Mouse (Mus musculus) kidney, embryonic 15.5 days (tissue): ENCODE results near the gene Pkn1. TPM values are rescaled to one million over a fixed set of nuclear protein-coding genes. Genes with fewer than 3 reads are reported as not detected.

ENCODE experiments used
- ATAC-seq: fragments of 200-750 bp; cut with Nextera tagmentation; replicated peaks from 2 replicates; pipeline ENCODE4 v1.8.0; 2017; ENCODE audit warnings: moderate TSS enrichment; ENCODE audit not compliant: low FRiP score
- H3K27ac ChIP-seq: fragments of 300-500 bp; sonication (generic); 2 replicates; pipeline ENCODE4 v1.5.1; 2015; ENCODE audit warnings: mild to moderate bottlenecking, inconsistent platforms
- H3K27me3 ChIP-seq: fragments of 300-500 bp; sonication (generic); 2 replicates; pipeline ENCODE4 v1.6.1; 2015; ENCODE audit warnings: inconsistent platforms
- H3K36me3 ChIP-seq: fragments of 300-500 bp; sonication (generic); 2 replicates; pipeline ENCODE4 v1.6.1; 2015; ENCODE audit warnings: inconsistent platforms
- H3K4me1 ChIP-seq: fragments of 300-500 bp; sonication (generic); 2 replicates; pipeline ENCODE4 v1.6.1; 2015; ENCODE audit warnings: inconsistent platforms
- H3K4me2 ChIP-seq: fragments of 300-500 bp; sonication (generic); 2 replicates; pipeline ENCODE4 v1.6.1; 2015; ENCODE audit warnings: moderate library complexity, mild to moderate bottlenecking, inconsistent platforms
- H3K4me3 ChIP-seq: fragments of 300-500 bp; sonication (generic); replicated peaks from 2 replicates; pipeline ENCODE4 v1.5.1; 2015; ENCODE audit warnings: mild to moderate bottlenecking, inconsistent platforms
- H3K9ac ChIP-seq: fragments of 300-500 bp; sonication (generic); 2 replicates; pipeline ENCODE4 v1.6.1; 2015; ENCODE audit warnings: mild to moderate bottlenecking, inconsistent platforms
- H3K9me3 ChIP-seq: fragments of 300-500 bp; sonication (generic); replicated peaks from 2 replicates; pipeline ENCODE4 v1.6.1; 2016; ENCODE audit warnings: inconsistent platforms
- WGBS: fragments of 180-500 bp; shearing (Covaris S2); methylation state at CpG from one replicate; pipeline ENCODE4 v1.1.7; 2015; ENCODE audit warnings: mixed read lengths; 5-methylcytosine and 5-hydroxymethylcytosine counted together
- polyA plus RNA-seq: library from polyadenylated mRNA; unstranded; fragments of >200 nt; fragmentation: Nextera tagmentation; extraction: Ambion mirVana; gene quantifications from 2 replicates; pipeline ENCODE4 v1.2.1, GENCODE M21; 2015

Gene Pkn1
- polyA plus RNA-seq, 1 experiment from 2014 or later: 34.6 TPM

DNA sequence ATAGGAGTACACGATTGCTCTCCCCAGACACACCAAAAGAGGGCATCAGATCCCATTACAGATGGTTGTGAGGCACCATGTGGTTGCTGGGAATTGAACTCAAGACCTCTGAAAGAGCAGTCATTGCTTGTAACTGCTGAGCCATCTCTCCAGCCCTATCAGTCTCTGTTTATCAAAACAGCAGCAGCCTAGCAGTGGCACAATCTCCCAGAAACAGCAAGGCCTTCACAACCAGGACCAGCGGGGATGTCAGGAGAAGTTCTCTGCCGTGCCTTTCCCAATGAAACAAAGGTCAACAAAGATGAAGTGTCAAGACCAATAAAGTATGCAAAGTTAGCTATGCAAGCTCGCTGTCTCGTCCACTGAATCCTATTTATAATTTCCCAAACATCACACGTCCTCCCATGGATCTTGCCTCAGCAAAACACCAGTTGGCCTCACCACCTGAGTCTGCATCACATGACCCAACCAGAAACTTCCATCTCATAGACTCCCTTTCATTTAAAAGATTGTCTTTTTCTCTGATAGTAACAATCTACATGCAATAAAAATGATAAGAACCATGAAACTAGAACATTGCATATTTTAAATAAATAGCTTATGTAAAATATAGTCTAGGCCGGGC is 66.8 kb downstream of the Pkn1 start:
- 0 out of 2 replicates have a peak, but pooled peaks cover 3% of the 10 kb centered on the region for H3K27me3 ChIP-seq
- H3K4me2 ChIP-seq: no peak overlapping the region
- no peaks in the 10 kb centered on the region for H3K4me1 ChIP-seq
- no peak for ATAC-seq
- H3K36me3 ChIP-seq: no peaks in the 10 kb centered on the region
- no peaks in the 10 kb centered on the region; the same call in 1 of the 2 replicates for H3K9me3 ChIP-seq
- 84% methylated on average over 7 of the region's 7 CpGs for WGBS
- no peak overlapping the region for H3K27ac ChIP-seq
- no peak overlapping the region for H3K4me3 ChIP-seq
- H3K9ac ChIP-seq: no peak overlapping the region

DNA sequence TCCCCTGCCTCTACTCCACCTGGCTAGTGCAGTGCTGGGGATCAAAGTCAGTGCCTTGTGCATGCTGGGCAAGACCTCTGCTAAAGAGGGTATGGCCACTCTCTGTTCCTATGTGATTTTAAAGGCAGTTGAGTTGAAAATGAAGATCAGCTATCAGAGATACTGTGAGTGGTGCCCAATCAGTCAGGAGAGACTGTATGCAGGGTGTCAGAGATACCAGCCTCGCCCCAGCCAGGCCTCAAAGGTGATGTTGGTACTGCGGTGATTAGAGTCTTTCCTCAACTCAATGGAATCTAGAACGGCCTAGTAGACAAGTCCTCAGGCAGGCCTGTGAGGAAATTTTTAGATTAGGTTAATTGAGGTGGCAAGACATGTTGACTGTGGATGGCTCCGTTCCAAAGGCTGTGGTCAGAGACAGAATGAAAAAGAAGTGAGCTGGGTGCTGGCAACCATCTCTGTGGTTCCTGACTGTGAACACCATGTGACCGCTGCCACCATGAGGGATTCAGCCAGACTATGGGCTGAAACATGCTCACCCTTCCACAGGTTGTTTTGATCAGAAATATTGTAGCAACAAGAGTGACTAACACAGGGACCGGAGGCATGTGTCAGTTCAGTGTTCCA is 73.2 kb downstream of the Pkn1 start:
- Histone ChIP-seq H3K4me1 (peaks cover 7% of the 10 kb centered on the region), H3K4me3 (no peak overlapping the region), H3K36me3 (no peaks in the 10 kb centered on the region), H3K9me3 (no peaks in the 10 kb centered on the region), H3K9ac (no peak overlapping the region), H3K27ac (no peak overlapping the region), H3K27me3 (0 out of 2 replicates have a peak, but pooled peaks cover 3% of the 10 kb centered on the region), H3K4me2 (no peak overlapping the region)
- 89% methylated on average over 6 of the region's 6 CpGs for WGBS
- no peak for ATAC-seq

DNA sequence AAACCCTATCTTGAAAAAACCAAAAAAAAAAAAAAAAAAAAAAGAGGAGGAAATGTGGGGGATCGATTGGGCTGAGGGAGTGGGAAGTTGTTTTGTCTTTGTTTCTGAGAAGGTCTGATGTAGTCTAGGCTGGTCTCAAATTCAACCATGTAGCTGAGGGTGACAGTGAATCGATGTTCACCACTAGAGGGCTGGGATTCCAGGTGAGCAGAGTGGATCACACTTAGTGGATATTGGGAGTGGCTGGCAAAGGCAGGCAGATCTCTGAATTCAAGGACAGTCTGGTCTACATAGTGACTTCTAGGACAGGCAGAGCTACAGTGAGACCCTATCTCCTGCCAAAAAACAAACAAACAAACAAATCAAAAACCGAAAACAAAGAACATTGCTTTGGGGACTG is 74.2 kb downstream of the Pkn1 start:
- Histone ChIP-seq H3K36me3 (no peaks in the 10 kb centered on the region), H3K27ac (no peak overlapping the region), H3K27me3 (0 out of 2 replicates have a peak, but pooled peaks cover 3% of the 10 kb centered on the region), H3K4me3 (no peak overlapping the region), H3K9ac (no peak overlapping the region), H3K9me3 (no peaks in the 10 kb centered on the region), H3K4me1 (peaks cover 7% of the 10 kb centered on the region), H3K4me2 (no peak overlapping the region)
- WGBS: 45% methylated on average over 3 of the region's 3 CpGs
- no peak for ATAC-seq

DNA sequence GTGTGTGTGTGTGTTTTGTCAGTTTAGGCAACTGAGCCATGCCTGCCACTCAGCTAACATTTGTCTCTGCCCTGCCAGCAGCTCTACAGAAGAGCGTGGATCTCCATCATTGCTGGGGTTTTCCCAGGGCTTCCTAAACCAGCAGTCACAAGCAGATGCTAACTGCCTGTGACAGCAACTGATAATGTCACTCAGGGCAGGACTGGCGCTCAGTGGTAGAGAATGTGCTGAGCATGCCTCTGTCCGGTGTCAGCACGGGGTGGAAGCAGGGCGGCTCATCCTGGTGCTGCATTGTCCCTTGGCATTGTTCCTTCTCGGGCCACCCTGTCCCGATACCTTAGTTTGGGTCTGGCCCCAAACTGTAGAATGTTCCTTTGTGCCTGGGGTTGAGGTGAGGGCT is 75.4 kb downstream of the Pkn1 start:
- Histone ChIP-seq H3K27me3 (0 out of 2 replicates have a peak, but pooled peaks cover 3% of the 10 kb centered on the region), H3K27ac (no peak overlapping the region), H3K4me1 (peaks cover 7% of the 10 kb centered on the region), H3K36me3 (no peaks in the 10 kb centered on the region), H3K9ac (no peak overlapping the region), H3K4me2 (no peak overlapping the region), H3K9me3 (no peaks in the 10 kb centered on the region), H3K4me3 (no peak overlapping the region)
- no peak for ATAC-seq
- WGBS: 86% methylated on average over 7 of the region's 7 CpGs

DNA sequence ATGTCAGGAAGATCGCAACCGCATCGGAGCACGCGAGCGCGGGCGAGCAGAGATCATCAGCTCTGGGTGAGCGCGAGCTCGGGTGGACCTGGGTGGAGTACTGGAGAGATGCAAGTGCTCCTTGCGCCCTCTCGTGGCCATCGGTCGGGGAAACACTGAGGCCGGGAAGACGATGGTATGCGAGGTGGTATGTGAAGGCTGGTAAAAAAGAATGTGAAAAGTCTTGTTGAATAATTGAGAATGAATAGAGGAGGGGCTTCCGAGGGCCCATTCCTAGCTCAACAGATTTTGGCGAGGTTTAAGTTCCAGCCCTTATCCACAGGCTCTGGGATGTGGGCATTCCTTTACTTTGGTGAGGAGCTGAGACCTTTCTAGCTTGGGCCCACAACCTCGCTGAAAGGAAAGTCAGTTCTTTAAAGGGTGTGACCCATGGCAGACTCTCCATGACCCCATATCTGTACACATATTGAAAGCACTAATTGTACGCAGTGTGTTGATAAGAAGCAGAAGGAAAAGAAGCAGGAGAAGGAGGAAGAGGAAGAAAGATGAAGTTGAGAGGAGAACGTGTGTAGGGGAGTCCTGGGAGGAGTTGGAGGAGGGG is 76.5 kb downstream of the Pkn1 start:
- Histone ChIP-seq H3K4me1 (peaks cover 7% of the 10 kb centered on the region), H3K9me3 (no peaks in the 10 kb centered on the region), H3K27me3 (0 out of 2 replicates have a peak, but pooled peaks cover 3% of the 10 kb centered on the region), H3K9ac (peak overlapping the region; percentile 42), H3K27ac (no peak overlapping the region), H3K36me3 (no peaks in the 10 kb centered on the region), H3K4me2 (peak overlapping the region; percentile 74), H3K4me3 (peak overlapping the region; percentile 46)
- ATAC-seq: peak; percentile 91
- WGBS: 10% methylated on average over 23 of the region's 23 CpGs

DNA sequence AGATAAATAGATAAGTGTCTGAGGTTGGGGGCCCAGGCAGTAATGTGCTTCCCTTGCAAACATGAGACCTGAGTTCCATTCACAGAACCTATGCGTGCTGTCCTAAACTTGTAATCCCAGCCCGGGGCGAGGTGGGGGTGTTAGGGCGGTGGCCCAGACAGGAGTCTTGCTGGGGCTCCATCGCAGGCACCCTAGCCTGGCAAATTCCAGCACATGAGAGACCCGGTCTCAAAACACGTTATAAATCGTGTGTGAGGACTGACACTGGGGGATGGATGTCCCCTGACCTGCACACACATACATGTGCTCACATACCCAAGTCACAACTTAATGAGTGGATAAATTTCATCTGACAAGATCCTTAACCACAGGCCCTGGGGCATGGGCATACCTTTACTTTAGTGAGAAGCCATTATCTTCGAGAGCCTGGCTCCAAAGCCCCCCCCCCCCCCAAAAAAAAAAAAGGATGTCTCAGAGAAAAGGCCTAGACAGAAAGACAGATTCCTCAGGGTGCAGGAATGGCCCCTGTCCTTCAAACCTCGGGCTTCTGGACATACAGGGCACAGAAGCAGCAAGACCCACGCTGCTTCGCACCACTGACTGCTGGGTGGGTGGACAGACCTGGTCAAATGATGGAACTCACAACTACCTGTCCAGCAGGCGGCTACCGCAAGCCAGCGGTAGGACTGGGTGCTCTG is 77.1 kb downstream of the Pkn1 start:
- 56% methylated on average over 15 of the region's 15 CpGs for WGBS
- no peaks in the 10 kb centered on the region for H3K27me3 ChIP-seq
- H3K4me1 ChIP-seq: peaks cover 7% of the 10 kb centered on the region
- no peaks in the 10 kb centered on the region for H3K36me3 ChIP-seq
- peak; percentile 46 for ATAC-seq
- peak overlapping the region; percentile 46 for H3K4me3 ChIP-seq
- H3K9me3 ChIP-seq: no peaks in the 10 kb centered on the region
- peak overlapping the region; percentile 42 for H3K9ac ChIP-seq
- H3K27ac ChIP-seq: no peak overlapping the region
- peak overlapping the region; percentile 74 for H3K4me2 ChIP-seq

DNA sequence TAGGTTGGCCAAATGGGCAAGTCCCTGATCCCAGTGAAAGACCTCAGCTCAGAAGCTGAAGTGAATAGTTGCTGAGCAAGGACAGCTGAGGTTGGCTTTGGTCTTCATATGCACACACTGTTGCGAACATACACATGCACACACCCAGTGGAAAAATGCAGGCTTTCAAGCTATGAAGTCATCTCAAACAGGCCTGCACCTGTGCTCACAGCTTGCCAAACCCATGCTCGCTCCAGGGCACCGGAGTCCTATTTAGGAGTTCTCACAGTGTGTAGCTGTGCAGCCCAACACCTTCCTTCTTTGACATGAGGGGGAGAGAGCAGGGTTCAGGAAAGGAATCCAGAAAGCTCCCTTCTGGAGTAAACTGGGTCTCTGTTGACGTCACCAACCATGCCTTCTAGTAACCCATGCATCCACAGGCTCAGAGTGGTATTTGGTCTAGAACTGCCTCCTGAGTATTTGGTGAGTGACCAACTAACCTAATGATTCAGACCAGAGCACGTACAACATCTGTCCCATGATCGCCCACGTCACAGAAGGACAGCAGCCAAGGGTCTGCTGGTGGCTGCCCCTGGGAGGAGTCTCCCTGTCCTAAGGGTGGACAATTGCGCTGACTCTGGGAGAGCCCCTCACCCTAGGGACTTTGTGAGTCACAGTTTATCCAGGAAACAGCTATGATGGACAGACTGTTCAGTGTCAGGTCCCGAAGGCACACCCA is 79.3 kb downstream of the Pkn1 start:
- 85% methylated on average over 9 of the region's 9 CpGs for WGBS

DNA sequence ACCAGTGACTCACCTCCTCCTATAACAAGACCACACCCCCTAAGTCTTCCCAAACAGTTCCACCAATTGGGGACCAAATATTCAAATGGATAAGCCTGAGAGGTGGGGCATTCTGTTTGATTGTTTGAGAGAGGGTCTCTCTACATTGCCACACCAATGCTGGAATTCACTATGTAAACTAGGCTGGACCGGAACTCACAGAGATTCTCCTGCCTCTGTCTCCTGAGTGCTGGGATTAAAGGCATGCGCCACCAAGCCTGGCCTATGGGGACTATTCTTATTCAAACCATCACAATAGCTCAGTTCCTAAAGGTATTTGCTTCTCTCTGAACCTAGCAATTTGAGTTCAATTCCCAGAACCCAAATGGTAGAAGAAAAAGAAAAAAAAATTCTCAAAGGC is 80.4 kb downstream of the Pkn1 start:
- H3K4me2 ChIP-seq: no peak overlapping the region
- no peak for ATAC-seq
- peaks cover 9% of the 10 kb centered on the region for H3K36me3 ChIP-seq
- no peak overlapping the region for H3K27ac ChIP-seq
- WGBS: 96% methylated on average over 2 of the region's 2 CpGs
- H3K9ac ChIP-seq: no peak overlapping the region
- no peaks in the 10 kb centered on the region for H3K9me3 ChIP-seq
- no peaks in the 10 kb centered on the region for H3K27me3 ChIP-seq
- H3K4me1 ChIP-seq: peaks cover 7% of the 10 kb centered on the region
- H3K4me3 ChIP-seq: no peak overlapping the region

More for the DNA sequence above, 79.3 kb downstream of the Pkn1 start:
- no peak overlapping the region for H3K4me3 ChIP-seq
- no peak overlapping the region for H3K9ac ChIP-seq
- no peak for ATAC-seq
- no peak overlapping the region for H3K4me2 ChIP-seq
- H3K36me3 ChIP-seq: no peaks in the 10 kb centered on the region
- no peaks in the 10 kb centered on the region for H3K9me3 ChIP-seq
- H3K4me1 ChIP-seq: peaks cover 7% of the 10 kb centered on the region
- no peak overlapping the region for H3K27ac ChIP-seq
- no peaks in the 10 kb centered on the region for H3K27me3 ChIP-seq

DNA sequence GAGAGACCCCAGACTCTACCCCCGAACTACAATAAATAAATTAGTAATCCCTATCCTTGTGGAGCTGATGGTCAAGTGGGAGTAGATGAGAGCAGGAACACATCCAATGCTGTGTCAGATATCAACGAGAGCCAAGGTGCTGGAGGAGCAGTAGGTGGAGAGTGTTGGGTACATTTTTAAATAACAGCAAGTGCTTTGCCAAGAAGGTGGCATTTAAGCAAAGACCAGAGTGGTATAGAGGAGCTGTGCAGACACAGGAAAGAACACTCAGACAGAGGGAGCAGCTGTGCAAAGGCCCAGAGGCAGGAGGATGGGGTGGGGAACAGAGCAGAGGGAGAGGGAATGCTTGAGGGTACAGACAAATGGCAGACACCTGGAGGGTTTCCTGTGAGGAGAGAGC is 81.9 kb downstream of the Pkn1 start:
- 85% methylated on average over 2 of the region's 2 CpGs for WGBS
- no peak for ATAC-seq
- H3K9ac ChIP-seq: no peak overlapping the region
- H3K27ac ChIP-seq: no peak overlapping the region
- H3K9me3 ChIP-seq: no peaks in the 10 kb centered on the region
- H3K4me3 ChIP-seq: no peak overlapping the region
- peaks cover 2% of the 10 kb centered on the region for H3K4me1 ChIP-seq
- H3K4me2 ChIP-seq: no peak overlapping the region
- peaks cover 24% of the 10 kb centered on the region for H3K36me3 ChIP-seq
- H3K27me3 ChIP-seq: no peaks in the 10 kb centered on the region

DNA sequence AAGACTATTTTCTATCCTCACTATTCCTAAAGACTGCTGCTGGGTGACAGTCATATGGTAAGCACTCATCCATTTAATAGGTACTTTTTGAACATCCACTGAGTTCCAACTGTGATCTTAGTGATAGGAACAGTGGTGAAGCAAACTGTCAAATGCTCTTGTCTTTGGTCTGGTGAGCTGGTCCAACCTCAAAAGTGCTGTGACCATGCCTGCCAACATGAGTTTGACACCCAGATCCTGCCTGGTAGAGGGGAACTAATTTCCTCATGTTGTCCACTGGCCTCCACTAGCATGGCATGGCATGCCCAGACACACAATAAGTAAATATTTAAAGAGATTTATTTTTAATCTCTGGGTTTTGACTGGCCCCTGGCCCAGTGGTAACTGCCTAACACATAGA is 82.4 kb downstream of the Pkn1 start:
- no peak for ATAC-seq
- no peak overlapping the region for H3K27ac ChIP-seq
- H3K4me3 ChIP-seq: no peak overlapping the region
- no peaks in the 10 kb centered on the region for H3K4me1 ChIP-seq
- no peaks in the 10 kb centered on the region for H3K27me3 ChIP-seq
- H3K9me3 ChIP-seq: no peaks in the 10 kb centered on the region
- H3K9ac ChIP-seq: no peak overlapping the region
- peaks cover 28% of the 10 kb centered on the region for H3K36me3 ChIP-seq
- no peak overlapping the region for H3K4me2 ChIP-seq
